Mouse (Mus musculus): Measurements from ENCODE around the gene Olfr961.

The Olfr961 gene

GRCm38 (mm10) chr9:39644785-39645184 is at the start of gene Olfr961:
Olfr961 (plus strand) TSS chr9:39645085.
- DNase-seq (ENCODE audit: low spot score): no peak

GRCm38 (mm10) chr9:39602536-39603332 is 42.2 kb upstream of the Olfr961 start:
- no peak for DNase-seq (ENCODE audit: low spot score)

- peak; percentile 48 for DNase-seq (ENCODE audit: low spot score)
Measured at GRCm38 (mm10) chr9:39603333-39603845, 41.5 kb upstream of the Olfr961 start.

- DNase-seq (ENCODE audit: low spot score): no peak
Measured at GRCm38 (mm10) chr9:39603999-39604453, 40.9 kb upstream of the Olfr961 start, which contains the start of gene AW551984. AW551984 (minus strand) TSS chr9:39604403.

- no peak for DNase-seq (ENCODE audit: low spot score)
Measured at GRCm38 (mm10) chr9:39608497-39608896, 36.4 kb upstream of the Olfr961 start.

GRCm38 (mm10) chr9:39610355-39610754 is 34.5 kb upstream of the Olfr961 start, which contains the start of gene Olfr148:
Olfr148 (plus strand) TSS chr9:39610655.
- no peak for DNase-seq (ENCODE audit: low spot score)

- no peak for DNase-seq (ENCODE audit: low spot score)
Measured at GRCm38 (mm10) chr9:39611953-39612352, 32.9 kb upstream of the Olfr961 start.

- DNase-seq (ENCODE audit: low spot score): no peak
Measured at GRCm38 (mm10) chr9:39621073-39621472, 23.8 kb upstream of the Olfr961 start, which contains the start of gene Olfr960. Olfr960 (plus strand) TSS chr9:39621373.

GRCm38 (mm10) chr9:39623783-39624182 is 21.1 kb upstream of the Olfr961 start:
- no peak for DNase-seq (ENCODE audit: low spot score)

GRCm38 (mm10) chr9:39624711-39625110 is 20.2 kb upstream of the Olfr961 start:
- no peak for DNase-seq (ENCODE audit: low spot score)

GRCm38 (mm10) chr9:39629069-39629468 is 15.8 kb upstream of the Olfr961 start:
- no peak for DNase-seq (ENCODE audit: low spot score)

GRCm38 (mm10) chr9:39633913-39634594 is 10.8 kb upstream of the Olfr961 start:
- DNase-seq (ENCODE audit: low spot score): no peak

- no peak for DNase-seq (ENCODE audit: low spot score)
Measured at GRCm38 (mm10) chr9:39647382-39647781, 2.5 kb downstream of the Olfr961 start.

- DNase-seq (ENCODE audit: low spot score): no peak
Measured at GRCm38 (mm10) chr9:39654756-39655396, 10.0 kb downstream of the Olfr961 start.

- DNase-seq (ENCODE audit: low spot score): no peak
Measured at GRCm38 (mm10) chr9:39666905-39667304, 22.0 kb downstream of the Olfr961 start, which contains the start of gene Olfr963. Olfr963 (plus strand) TSS chr9:39667205.

GRCm38 (mm10) chr9:39669723-39670122 is 24.8 kb downstream of the Olfr961 start:
- DNase-seq (ENCODE audit: low spot score): no peak

- DNase-seq (ENCODE audit: low spot score): no peak
Measured at GRCm38 (mm10) chr9:39674820-39675219, 29.9 kb downstream of the Olfr961 start.

- DNase-seq (ENCODE audit: low spot score): no peak
Measured at GRCm38 (mm10) chr9:39678557-39678956, 33.7 kb downstream of the Olfr961 start.

- no peak for DNase-seq (ENCODE audit: low spot score)
Measured at GRCm38 (mm10) chr9:39679280-39679679, 34.4 kb downstream of the Olfr961 start.

All from testis, postnatal 10 days (tissue).